Mouse (Mus musculus) kidney, adult 18-20 months (tissue): ENCODE results near the gene Arap2.

ENCODE experiments used
- DNase-seq: peaks from one replicate; pipeline ENCODE4 v3.0.0; 2021

The Arap2 gene

GRCm38 (mm10) chr5:62618286-62618685 lies 147.7 kb downstream of the Arap2 start:
- no peak for DNase-seq

- DNase-seq = no peak
Measured at GRCm38 (mm10) chr5:62611990-62612389, 154.0 kb downstream of the Arap2 start.

- no peak for DNase-seq
Measured at GRCm38 (mm10) chr5:62587348-62587747, 178.6 kb downstream of the Arap2 start.

GRCm38 (mm10) chr5:62582643-62583042 lies 183.3 kb downstream of the Arap2 start:
- no peak for DNase-seq

DNA sequence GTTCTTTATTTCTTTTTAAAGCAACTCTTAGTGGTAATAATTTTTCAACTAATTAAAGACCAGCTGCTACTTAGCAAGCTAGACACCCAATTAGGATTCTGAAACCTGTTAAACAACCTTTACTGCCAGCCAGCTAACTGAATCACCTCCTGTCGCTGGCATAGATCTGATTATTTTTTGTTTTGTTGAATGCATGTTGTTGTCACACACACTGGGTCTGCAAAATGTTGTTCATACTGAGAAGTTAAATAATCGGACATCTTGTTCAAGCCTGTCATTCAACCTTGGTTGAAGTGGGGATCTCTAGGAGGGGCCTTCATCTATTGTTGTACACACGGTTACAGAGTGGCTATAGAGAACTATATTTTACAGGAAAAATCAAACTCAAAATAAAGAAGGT lies 184.3 kb downstream of the Arap2 start:
- no peak for DNase-seq

DNA sequence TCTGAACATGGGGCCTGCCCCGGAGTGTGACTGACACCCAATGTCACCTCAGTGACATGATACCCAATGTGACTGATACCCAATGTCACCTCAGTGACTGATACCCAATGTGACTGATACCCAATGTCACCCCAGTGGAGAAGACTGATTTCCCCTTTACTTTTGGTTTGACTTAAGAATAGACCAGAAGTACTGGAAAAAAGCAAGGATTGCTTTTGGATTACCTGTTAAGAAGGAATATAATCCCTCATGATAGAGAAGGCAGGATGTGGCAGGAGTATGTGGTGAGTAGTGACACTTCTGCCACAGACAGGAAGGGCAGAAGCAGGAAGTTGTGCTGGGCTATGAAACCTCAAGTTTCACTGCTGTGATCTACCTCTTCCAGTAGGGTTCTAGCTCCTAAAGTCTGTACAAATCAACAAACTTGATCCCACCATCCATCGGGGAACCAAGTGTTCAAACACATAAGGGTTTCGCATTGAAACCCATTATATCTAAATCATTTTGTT lies 191.6 kb downstream of the Arap2 start:
- no peak for DNase-seq
